Mouse (Mus musculus): ENCODE data around the gene Med13.
A peak's percentile ranks its signal among the peaks of the same experiment; 100 is the strongest.

Med13 gene

GRCm38 (mm10) chr11:86356854-86357788 is at the start of gene Med13:
TSS of gene Med13 (minus strand) at chr11:86357602.
- DNase-seq (ENCODE audit: extremely low read depth, insufficient read length, low spot score), result peak; percentile 57

DNA sequence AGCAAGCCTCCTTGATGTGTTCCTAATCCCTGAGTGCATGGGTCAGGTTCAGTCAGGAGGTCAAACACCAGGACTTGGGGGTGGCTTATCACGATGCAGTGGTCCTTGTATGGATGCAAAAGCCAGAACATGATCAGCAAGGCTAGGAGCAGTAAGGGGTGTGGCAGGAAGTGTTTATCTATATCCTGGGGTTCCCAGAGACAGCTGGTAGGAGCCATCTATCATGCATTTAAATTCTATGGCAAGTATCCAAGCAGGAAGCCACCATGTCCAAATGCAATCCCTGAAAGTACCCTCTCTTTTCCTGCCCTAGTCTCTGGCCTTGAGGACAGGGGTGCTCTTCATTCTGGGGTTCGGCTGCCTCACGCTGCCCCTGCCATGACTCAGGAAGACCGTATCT is 47.2 kb upstream of the Med13 start:
- no peak for DNase-seq (ENCODE audit: extremely low read depth, insufficient read length, low spot score)

DNA sequence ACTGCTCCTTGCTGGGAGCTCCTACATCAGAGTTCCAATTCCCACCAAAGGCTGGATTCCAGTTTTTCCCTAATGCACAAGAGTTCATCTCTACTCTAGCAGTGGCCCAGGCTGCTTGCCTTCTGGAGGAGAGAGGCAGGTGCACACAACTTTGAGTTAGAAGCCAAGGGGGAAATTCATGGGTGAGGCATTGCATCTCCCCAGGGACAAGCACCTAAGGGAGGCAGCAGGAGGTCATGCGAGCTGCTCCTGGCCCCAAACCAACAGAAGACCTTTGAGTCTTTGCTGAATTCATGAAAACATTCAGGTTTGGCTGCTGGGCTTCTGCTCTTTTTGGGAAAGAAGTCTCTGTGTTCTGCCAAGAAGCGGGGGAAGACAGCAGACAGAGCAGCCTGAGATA is 46.4 kb upstream of the Med13 start:
- DNase-seq (ENCODE audit: extremely low read depth, insufficient read length, low spot score), result no peak

- DNase-seq (ENCODE audit: extremely low read depth, insufficient read length, low spot score), result no peak
These were observed 42.1 kb upstream of the Med13 start for GRCm38 (mm10) chr11:86399241-86400107.

GRCm38 (mm10) chr11:86396950-86397594 is 39.7 kb upstream of the Med13 start:
- DNase-seq (ENCODE audit: extremely low read depth, insufficient read length, low spot score), result no peak

DNA sequence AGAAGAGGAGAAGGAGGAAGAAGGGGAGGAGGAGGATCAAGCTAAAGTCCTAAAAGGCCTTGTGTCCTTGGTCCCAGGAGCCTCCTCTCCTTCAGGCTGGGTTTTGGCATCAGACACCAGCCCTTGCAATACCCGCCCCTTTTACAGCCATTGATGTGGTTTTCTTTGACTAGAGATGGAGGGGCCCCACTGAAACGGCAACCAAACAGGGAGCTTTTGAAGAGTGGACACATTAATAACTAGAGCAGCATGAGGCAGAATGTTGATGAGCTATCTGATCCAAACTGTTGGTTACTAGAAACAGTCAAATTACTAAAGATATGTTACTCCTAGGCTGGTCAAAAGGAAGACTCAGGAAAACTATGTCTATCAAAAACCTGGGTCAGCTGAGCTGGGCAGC is 39.1 kb upstream of the Med13 start:
- DNase-seq (ENCODE audit: extremely low read depth, insufficient read length, low spot score), result no peak

DNA sequence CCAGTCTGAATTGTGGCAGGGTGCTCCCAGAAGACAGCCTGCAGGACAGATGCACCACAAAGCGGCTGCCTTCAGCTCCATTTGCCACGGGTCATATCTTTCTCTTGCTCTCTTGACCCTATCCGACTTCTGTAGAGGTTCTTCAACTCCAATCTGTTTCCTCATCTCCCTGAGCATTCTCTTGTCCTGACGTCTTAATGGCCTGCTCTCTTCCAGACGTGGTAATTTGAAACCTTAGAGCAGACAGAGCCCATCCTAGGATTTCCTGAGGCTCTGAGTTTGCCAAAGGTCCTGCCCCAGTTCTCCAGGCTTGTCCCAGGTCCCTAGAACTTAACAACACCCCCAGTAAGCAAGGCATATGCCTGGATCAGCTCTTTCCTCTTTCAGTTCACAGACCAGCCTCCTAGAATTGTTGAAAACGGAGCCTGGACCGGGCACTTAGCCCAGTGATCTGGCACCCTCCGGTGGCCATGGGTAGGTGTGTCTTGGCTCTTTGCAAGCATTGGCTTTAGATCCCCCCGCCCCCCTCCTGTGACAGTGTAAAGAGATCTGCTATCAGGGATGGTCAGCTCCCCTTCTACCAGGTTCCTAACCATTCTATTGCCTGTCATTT is 38.2 kb upstream of the Med13 start:
- peak; percentile 73 for DNase-seq (ENCODE audit: extremely low read depth, insufficient read length, low spot score)

GRCm38 (mm10) chr11:86395100-86395499 is 37.7 kb upstream of the Med13 start:
- no peak for DNase-seq (ENCODE audit: extremely low read depth, insufficient read length, low spot score)

- no peak for DNase-seq (ENCODE audit: extremely low read depth, insufficient read length, low spot score)
These were observed 34.3 kb upstream of the Med13 start for GRCm38 (mm10) chr11:86391687-86392086.

- no peak for DNase-seq (ENCODE audit: extremely low read depth, insufficient read length, low spot score)
These were observed 32.9 kb upstream of the Med13 start for GRCm38 (mm10) chr11:86390308-86390707.

DNA sequence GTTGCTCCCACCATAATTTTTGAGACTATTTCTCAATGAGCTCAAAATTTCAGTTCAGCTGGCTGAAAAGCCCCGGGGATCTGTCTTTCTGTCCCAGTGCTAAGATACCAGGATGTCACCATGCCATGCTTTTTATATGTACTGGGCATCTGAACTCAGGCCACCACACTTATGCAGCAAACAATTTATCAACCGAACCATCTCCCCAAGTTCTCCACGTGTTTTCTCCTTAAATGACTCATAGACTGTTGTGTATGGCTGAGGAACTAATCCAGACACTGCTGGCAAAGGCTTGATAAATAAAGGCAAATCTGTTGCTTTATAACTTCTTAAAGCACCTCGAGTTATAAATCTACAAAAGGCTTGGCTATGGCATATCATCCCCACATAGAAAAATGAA is 32.1 kb upstream of the Med13 start:
- no peak for DNase-seq (ENCODE audit: extremely low read depth, insufficient read length, low spot score)

GRCm38 (mm10) chr11:86388821-86389480 is 31.5 kb upstream of the Med13 start:
- no peak for DNase-seq (ENCODE audit: extremely low read depth, insufficient read length, low spot score)

DNA sequence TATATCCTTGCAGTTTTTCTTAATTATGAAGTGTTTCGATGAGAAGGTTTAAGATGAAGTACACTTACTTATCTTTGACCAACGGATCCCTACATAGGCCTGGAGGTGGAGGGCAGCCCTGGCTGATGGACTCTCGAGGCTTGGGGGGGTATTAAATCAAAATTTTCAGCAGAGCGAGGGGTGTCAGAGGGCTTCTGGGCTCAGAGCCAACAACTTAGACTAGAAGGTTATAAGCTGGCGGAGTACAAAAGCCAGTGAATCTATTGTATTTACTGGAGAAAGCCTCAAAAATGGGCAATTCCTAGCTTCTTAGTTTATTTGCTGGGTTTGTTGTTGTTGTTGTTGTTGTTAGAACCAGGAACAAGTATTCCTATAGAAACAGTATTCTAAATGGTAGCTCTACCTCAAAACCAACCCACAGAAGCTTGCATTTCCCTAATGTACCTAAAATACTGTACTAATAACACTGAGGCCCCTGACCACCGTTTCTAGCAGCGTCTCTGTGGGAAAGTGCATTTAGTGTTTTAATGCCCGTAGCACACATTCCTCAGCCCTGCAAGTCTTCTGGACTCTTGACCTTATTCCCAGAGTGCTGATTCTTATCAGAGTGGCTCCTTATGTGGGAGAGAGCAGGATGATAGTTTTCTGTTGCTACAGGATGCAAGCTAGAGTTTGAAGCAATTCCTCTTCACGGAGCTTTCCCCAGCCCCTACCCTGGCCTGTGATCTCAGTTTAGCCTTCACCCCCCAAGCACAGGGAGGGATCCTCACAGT is 29.9 kb upstream of the Med13 start:
- DNase-seq (ENCODE audit: extremely low read depth, insufficient read length, low spot score), result no peak

DNA sequence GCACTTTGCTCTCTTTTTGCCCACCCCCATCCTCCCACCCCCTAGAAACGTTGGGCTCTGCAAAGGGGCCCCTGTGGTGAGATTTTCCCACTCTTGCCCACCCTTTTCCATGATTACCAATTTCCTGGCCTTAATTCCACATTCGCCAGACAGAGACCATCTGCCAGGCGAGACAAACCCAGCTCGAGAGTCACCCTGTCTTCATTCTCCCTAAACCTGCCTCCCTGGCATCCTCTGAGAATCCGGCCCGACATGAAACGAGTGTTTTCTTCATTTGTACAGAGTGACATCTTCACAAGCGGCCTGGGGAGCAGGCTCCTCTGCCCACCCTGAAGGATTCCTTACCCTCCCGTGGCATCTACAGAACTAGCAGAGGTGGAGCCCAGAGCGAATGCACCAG is 29.2 kb upstream of the Med13 start:
- no peak for DNase-seq (ENCODE audit: extremely low read depth, insufficient read length, low spot score)

GRCm38 (mm10) chr11:86385710-86386282 is 28.4 kb upstream of the Med13 start:
- no peak for DNase-seq (ENCODE audit: extremely low read depth, insufficient read length, low spot score)

DNA sequence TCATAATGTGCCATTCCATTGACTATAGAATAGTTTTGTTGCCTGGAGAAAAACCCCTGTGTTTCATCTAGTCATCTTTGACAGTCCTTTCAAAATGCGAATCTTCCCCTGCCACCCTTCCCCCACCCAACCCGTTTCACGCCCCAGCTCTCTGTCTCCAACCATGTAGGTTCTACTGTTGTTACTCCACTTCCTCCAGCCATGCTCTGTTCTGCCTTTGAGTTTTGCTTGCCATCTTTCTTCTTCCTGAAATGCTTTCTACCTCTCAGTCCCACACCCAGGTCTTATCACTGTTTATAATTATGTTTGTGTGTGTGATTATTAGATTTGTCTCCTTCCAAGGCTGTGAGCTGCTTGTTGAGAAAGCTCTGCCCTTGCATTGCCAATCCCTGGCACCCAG is 26.7 kb upstream of the Med13 start:
- DNase-seq (ENCODE audit: extremely low read depth, insufficient read length, low spot score), result no peak

DNA sequence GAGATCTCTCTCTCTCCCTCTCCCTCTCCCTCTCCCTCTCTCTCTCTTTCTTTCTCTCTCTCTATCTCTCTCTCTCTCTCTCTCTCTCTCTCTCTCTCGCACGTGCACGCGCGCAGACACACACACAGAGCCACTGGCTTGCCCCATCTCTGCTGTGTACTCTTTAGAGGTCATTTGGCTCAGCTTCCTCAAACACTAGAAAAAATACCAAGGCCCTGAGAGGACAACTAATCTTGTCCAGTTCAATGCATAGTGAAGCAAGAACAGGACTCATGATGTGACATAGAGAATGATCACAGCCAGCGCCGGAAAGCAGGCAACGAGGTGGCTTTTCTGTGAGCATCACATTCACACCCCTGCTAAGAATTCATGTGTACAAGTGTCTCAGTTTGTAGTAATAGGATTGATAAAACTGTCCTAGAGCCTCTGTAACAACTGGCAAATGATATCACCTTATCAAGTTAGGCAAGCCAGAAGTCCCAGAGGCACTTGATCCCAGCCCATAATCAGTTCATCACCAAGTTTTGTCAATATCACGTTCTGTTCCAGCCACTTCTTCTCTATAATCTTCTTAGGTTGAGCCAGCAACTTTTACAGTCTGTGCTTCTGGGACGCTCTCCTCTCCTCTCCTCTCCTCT is 25.2 kb upstream of the Med13 start:
- no peak for DNase-seq (ENCODE audit: extremely low read depth, insufficient read length, low spot score)

DNA sequence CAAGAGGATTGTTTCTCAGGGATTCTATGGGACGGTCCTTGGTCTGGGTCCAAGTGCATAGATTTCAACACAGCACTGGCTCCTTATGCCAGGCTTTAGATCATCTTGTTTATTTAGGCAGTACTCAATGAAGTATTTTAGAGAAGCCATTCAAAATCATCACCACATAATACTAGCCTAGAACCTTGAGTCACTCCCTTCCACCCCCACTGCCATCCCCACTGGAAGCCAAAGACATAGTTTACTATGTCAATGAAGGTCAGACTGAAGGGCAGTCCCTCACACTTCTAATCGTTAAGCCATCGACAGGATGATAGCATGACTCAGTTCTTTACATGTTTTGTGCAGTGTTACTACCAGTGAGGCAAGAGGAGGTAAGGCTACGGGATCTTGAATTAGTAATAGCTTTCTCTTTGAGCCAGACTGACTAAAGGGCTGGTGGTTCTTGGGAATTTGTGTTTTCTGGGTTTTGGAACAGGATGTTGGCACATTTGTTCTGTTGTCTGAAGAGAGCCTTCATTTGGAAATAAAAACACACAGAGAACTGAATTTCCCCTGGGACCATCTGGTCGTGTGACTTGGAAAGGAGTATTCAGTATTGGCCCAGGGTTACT is 24.2 kb upstream of the Med13 start:
- peak; percentile 77 for DNase-seq (ENCODE audit: extremely low read depth, insufficient read length, low spot score)

Data from 3134 (cell line).